Mouse (Mus musculus) fat pad, adult 2 months (tissue): ENCODE measurements at regions not wholly inside any gene's neighbourhood (a gene's known extent, or its start where the extent isn't known, plus 50 kb on each side); places are given as distances from the start of the nearest gene placed in this dataset.

Experiments used
- DNase-seq: peaks from one replicate; pipeline ENCODE4 v3.0.0-alpha.2; 2011; ENCODE audit warnings: low read depth, low spot score; ENCODE audit errors: extremely low read depth

- no peak for DNase-seq
Measured at GRCm38 (mm10) chr4:87401316-87402172, 171.3 kb upstream of the Slc24a2 start.

- DNase-seq, result no peak
Measured at GRCm38 (mm10) chr4:87386835-87387234, 156.6 kb upstream of the Slc24a2 start.

GRCm38 (mm10) chr4:87386271-87386670 lies 156.0 kb upstream of the Slc24a2 start:
- no peak for DNase-seq

- DNase-seq, result no peak
Measured at GRCm38 (mm10) chr4:87385221-87385739, 155.0 kb upstream of the Slc24a2 start.

- DNase-seq, result no peak
Measured at GRCm38 (mm10) chr4:87384469-87385044, 154.3 kb upstream of the Slc24a2 start.

- no peak for DNase-seq
Measured at GRCm38 (mm10) chr4:87380716-87381115, 150.4 kb upstream of the Slc24a2 start.

- no peak for DNase-seq
Measured at GRCm38 (mm10) chr4:87379516-87380173, 149.4 kb upstream of the Slc24a2 start.

- DNase-seq, result no peak
Measured at GRCm38 (mm10) chr4:87371960-87372359, 141.7 kb upstream of the Slc24a2 start.

GRCm38 (mm10) chr4:87369626-87370234 lies 139.5 kb upstream of the Slc24a2 start:
- no peak for DNase-seq

GRCm38 (mm10) chr4:87368413-87369160 lies 138.3 kb upstream of the Slc24a2 start:
- DNase-seq, result no peak

- DNase-seq, result no peak
Measured at GRCm38 (mm10) chr4:87367732-87368412, 137.6 kb upstream of the Slc24a2 start.

GRCm38 (mm10) chr4:87362201-87362600 lies 131.9 kb upstream of the Slc24a2 start:
- DNase-seq, result no peak

- no peak for DNase-seq
Measured at GRCm38 (mm10) chr4:87359483-87359882, 129.2 kb upstream of the Slc24a2 start.

GRCm38 (mm10) chr4:87359004-87359403 lies 128.7 kb upstream of the Slc24a2 start:
- DNase-seq, result no peak

GRCm38 (mm10) chr4:87332968-87333367 lies 102.7 kb upstream of the Slc24a2 start:
- no peak for DNase-seq

GRCm38 (mm10) chr4:87329136-87329535 lies 98.9 kb upstream of the Slc24a2 start:
- no peak for DNase-seq

GRCm38 (mm10) chr4:87321726-87322349 lies 91.6 kb upstream of the Slc24a2 start:
- DNase-seq, result no peak

- DNase-seq, result no peak
Measured at GRCm38 (mm10) chr4:87298129-87298528, 67.9 kb upstream of the Slc24a2 start.

- no peak for DNase-seq
Measured at GRCm38 (mm10) chr4:87294538-87294937, 64.3 kb upstream of the Slc24a2 start.
